Mouse (Mus musculus) embryonic facial prominence, embryonic 14.5 days (tissue): ENCODE data around the gene Tex14. TPM values are rescaled to one million over a fixed set of nuclear protein-coding genes. Genes with fewer than 3 reads are reported as not detected.

ENCODE experiments used
- ATAC-seq: fragments of 200-750 bp; cut with Nextera tagmentation; 2 replicates; pipeline ENCODE4 v1.8.0; 2017; ENCODE audit warnings: low read depth, moderate number of reproducible peaks, moderate TSS enrichment
- DNase-seq: peaks from one replicate; pipeline ENCODE4 v3.0.0-alpha.2; 2015; ENCODE audit warnings: low spot score
- H3K27ac ChIP-seq: fragments of 300-500 bp; sonication (generic); replicated peaks from 2 replicates; pipeline ENCODE4 v1.5.1; 2014; ENCODE audit warnings: low read depth, mild to moderate bottlenecking, low read length, moderate library complexity
- H3K27me3 ChIP-seq: fragments of 300-500 bp; sonication (generic); replicated peaks from 2 replicates; pipeline ENCODE4 v1.6.1; 2014; ENCODE audit warnings: low read length; ENCODE audit not compliant: control insufficient read depth, insufficient read depth
- H3K36me3 ChIP-seq: fragments of 300-500 bp; sonication (generic); 2 replicates; pipeline ENCODE4 v1.6.1; 2014; ENCODE audit warnings: low read length, mixed read lengths; ENCODE audit not compliant: control insufficient read depth, insufficient read depth
- H3K4me1 ChIP-seq: fragments of 300-500 bp; sonication (generic); 2 replicates; pipeline ENCODE4 v1.6.1; 2014; ENCODE audit warnings: antibody characterized with exemption, low read length; ENCODE audit not compliant: control insufficient read depth, insufficient read depth
- H3K4me2 ChIP-seq: fragments of 300-500 bp; sonication (generic); 2 replicates; pipeline ENCODE4 v1.6.1; 2014; ENCODE audit warnings: low read depth, mild to moderate bottlenecking, low read length, moderate library complexity, mixed read lengths
- H3K4me3 ChIP-seq: fragments of 300-500 bp; sonication (generic); 2 replicates; pipeline ENCODE4 v1.5.1; 2014; ENCODE audit warnings: low read depth, mild to moderate bottlenecking, low read length
- H3K9ac ChIP-seq: fragments of 300-500 bp; sonication (generic); 2 replicates; pipeline ENCODE4 v1.6.1; 2014; ENCODE audit warnings: low read depth, mild to moderate bottlenecking, low read length, moderate library complexity, mixed read lengths
- H3K9me3 ChIP-seq: fragments of 300-500 bp; sonication (generic); 2 replicates; pipeline ENCODE4 v1.6.1; 2016; ENCODE audit warnings: low read length; ENCODE audit not compliant: control insufficient read depth
- WGBS: fragments of 180-500 bp; shearing (Covaris S2); extraction: QIAGEN DNeasy Blood & Tissue Kit; methylation state at CpG from one replicate; pipeline ENCODE4 v1.1.7; 2014; 5-methylcytosine and 5-hydroxymethylcytosine counted together
- polyA plus RNA-seq: library from polyadenylated mRNA; unstranded; fragments of >200 nt; fragmentation: Nextera tagmentation; extraction: Ambion mirVana; gene quantifications from 2 replicates; pipeline ENCODE4 v1.2.1, GENCODE M21; 2014

Tex14 gene
- polyA plus RNA-seq, 1 experiment from 2014 or later: 4.8 TPM

GRCm38 (mm10) chr11:87581161-87581865 is 176.4 kb downstream of the Tex14 start:
- peaks cover 10% of the 10 kb centered on the region for H3K4me1 ChIP-seq
- no peaks in the 10 kb centered on the region for H3K36me3 ChIP-seq
- no peak overlapping the region for H3K9ac ChIP-seq
- H3K27me3 ChIP-seq: no peaks in the 10 kb centered on the region
- ATAC-seq: no peak
- H3K4me2 ChIP-seq: no peak overlapping the region
- no peaks in the 10 kb centered on the region for H3K9me3 ChIP-seq
- no peak for DNase-seq
- no peak overlapping the region for H3K4me3 ChIP-seq
- H3K27ac ChIP-seq: no peak overlapping the region
- 87% methylated on average over 12 of the region's 12 CpGs for WGBS

- no peak overlapping the region for H3K4me3 ChIP-seq
- no peak overlapping the region for H3K4me2 ChIP-seq
- H3K36me3 ChIP-seq: no peaks in the 10 kb centered on the region
- no peaks in the 10 kb centered on the region for H3K27me3 ChIP-seq
- no peak overlapping the region for H3K27ac ChIP-seq
- peaks cover 10% of the 10 kb centered on the region for H3K4me1 ChIP-seq
- ATAC-seq (no peak), DNase-seq (no peak)
- H3K9ac ChIP-seq: no peak overlapping the region
- H3K9me3 ChIP-seq: no peaks in the 10 kb centered on the region
- WGBS: 83% methylated on average over 8 of the region's 8 CpGs
These were observed 177.3 kb downstream of the Tex14 start for GRCm38 (mm10) chr11:87581933-87582710.

GRCm38 (mm10) chr11:87583291-87584034 is 178.6 kb downstream of the Tex14 start:
- 0 out of 2 replicates have a peak, but pooled peaks cover 2% of the 10 kb centered on the region for H3K4me1 ChIP-seq
- H3K27me3 ChIP-seq: no peaks in the 10 kb centered on the region
- 82% methylated on average over 6 of the region's 6 CpGs for WGBS
- H3K4me3 ChIP-seq: no peak overlapping the region
- H3K9me3 ChIP-seq: no peaks in the 10 kb centered on the region
- H3K9ac ChIP-seq: no peak overlapping the region
- H3K27ac ChIP-seq: no peak overlapping the region
- no peak for ATAC-seq
- no peak for DNase-seq
- H3K36me3 ChIP-seq: no peaks in the 10 kb centered on the region
- no peak overlapping the region for H3K4me2 ChIP-seq

DNA sequence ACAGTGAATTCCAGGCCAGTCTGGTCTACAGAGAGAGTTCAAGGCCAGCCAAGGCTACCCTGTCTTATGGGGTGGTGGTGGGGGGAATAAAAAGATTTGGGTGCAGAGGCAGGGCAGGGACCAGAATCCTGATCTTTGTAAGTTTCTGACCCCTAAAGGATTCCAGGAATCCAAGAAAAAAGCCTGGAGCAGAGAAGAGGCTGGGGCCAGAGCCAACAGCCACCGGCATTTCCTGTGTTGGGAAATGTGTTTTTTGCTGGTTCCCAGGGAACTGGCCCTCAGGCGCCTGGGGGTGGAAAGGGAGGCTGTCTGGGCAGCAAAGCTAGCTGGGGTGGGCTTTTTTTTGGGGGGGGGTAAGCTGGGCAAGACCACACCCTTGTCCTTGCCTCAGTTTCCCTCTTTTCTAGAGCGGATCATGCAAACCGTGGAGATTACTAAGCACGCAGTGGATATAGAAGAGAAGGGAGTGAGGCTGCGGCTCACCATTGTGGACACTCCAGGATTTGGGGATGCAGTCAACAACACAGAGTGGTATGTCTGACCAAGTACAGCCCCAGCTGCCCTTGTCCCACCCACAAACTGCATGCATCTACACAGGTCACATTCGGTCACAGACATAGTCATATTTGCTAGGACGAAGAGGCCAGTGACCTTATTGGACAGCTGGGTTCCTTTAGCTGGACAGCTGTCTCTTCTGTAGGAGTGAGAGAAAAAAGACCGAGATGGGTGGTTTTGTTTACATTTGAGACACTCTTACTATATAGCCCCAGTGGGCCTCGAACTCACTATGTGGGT is 180.0 kb downstream of the Tex14 start:
- H3K27ac ChIP-seq: no peak overlapping the region
- no peaks in the 10 kb centered on the region for H3K36me3 ChIP-seq
- DNase-seq (no peak), ATAC-seq (no peak)
- no peak overlapping the region for H3K9ac ChIP-seq
- H3K9me3 ChIP-seq: no peaks in the 10 kb centered on the region
- WGBS: 69% methylated on average over 10 of the region's 10 CpGs
- no peak overlapping the region for H3K4me2 ChIP-seq
- peaks cover 2% of the 10 kb centered on the region for H3K4me1 ChIP-seq
- H3K27me3 ChIP-seq: no peaks in the 10 kb centered on the region
- no peak overlapping the region for H3K4me3 ChIP-seq

- no peaks in the 10 kb centered on the region for H3K27me3 ChIP-seq
- H3K4me1 ChIP-seq: peaks cover 11% of the 10 kb centered on the region
- H3K4me2 ChIP-seq: no peak overlapping the region
- no peak for DNase-seq
- ATAC-seq: no peak
- no peak overlapping the region for H3K9ac ChIP-seq
- no peaks in the 10 kb centered on the region for H3K36me3 ChIP-seq
- no peaks in the 10 kb centered on the region for H3K9me3 ChIP-seq
- no peak overlapping the region for H3K27ac ChIP-seq
- no peak overlapping the region for H3K4me3 ChIP-seq
- WGBS: 92% methylated on average over 5 of the region's 5 CpGs
These were observed 182.5 kb downstream of the Tex14 start for GRCm38 (mm10) chr11:87587211-87587874.

DNA sequence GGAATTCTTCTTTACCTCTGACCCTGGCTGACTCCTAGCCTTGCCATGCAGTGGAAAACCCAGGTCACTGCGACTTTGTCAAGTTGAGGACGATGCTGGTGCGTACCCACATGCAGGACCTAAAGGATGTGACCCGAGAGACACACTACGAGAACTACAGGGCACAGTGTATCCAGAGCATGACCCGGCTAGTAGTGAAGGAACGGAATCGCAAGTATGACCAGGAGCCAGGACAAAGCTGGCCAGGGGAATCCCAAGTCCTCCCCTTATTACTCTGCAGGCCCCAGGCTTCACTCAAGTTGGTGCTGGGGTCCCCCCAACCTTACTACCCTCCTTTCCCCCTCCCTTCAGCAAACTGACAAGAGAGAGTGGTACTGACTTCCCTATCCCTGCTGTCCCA is 184.7 kb downstream of the Tex14 start:
- Histone ChIP-seq H3K4me1 (peaks cover 18% of the 10 kb centered on the region), H3K4me2 (no peak overlapping the region; the same call in 1 of the 2 replicates), H3K4me3 (no peak overlapping the region), H3K27ac (no peak overlapping the region), H3K9ac (no peak overlapping the region), H3K9me3 (no peaks in the 10 kb centered on the region), H3K27me3 (no peaks in the 10 kb centered on the region), H3K36me3 (0 out of 2 replicates have a peak, but pooled peaks cover 6% of the 10 kb centered on the region)
- ATAC-seq: no peak
- 90% methylated on average over 8 of the region's 8 CpGs for WGBS
- no peak for DNase-seq

DNA sequence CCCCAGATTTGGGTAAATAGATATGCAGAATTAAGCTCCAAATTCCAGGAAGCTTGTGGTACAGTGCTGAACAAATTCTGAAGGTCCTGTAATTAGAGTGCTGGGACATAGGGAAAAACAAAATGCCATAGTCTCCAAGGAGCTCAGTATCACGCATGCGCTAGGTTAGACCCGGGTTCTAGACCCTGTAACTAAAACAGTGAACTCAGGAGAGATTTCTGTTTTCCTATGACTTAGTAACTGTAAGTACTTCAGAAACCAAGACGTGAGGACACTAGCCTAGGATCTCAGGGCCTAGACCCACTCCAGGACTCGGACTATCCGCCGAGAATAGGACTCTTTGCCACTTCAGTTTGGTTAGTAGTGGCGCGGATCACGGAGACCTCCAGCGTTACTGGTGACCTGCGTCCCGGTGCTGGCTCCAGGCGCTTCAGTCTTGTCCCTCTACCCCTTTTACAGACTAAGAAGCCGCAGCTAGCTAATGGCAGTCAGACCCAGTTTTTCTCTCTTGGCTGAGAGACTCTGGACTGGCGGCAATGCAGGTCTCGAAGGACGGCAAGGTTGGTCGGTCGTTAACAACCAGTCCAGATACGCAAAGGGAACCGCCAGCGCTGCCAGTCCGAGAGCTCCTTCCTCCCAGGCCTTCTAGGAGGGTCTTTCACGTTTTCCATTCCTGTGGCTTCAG is 186.1 kb downstream of the Tex14 start:
- H3K36me3 ChIP-seq: 0 out of 2 replicates have a peak, but pooled peaks cover 6% of the 10 kb centered on the region
- no peaks in the 10 kb centered on the region for H3K27me3 ChIP-seq
- peak overlapping the region; percentile 77 for H3K9ac ChIP-seq
- H3K4me3 ChIP-seq: peak overlapping the region; percentile 68
- H3K27ac ChIP-seq: peak overlapping the region; percentile 92
- H3K4me1 ChIP-seq: peaks cover 24% of the 10 kb centered on the region
- H3K4me2 ChIP-seq: peak overlapping the region; percentile 68
- no peak for DNase-seq
- H3K9me3 ChIP-seq: no peaks in the 10 kb centered on the region
- 2% methylated on average over 25 of the region's 25 CpGs for WGBS
- ATAC-seq: no peak
